Mouse (Mus musculus): Measurements from ENCODE around the gene Chic2. TPM values are rescaled to one million over a fixed set of nuclear protein-coding genes. Genes with fewer than 3 reads are reported as not detected.
A peak's percentile ranks its signal among the peaks of the same experiment; 100 is the strongest.

Gene Chic2
- total and polyA plus RNA-seq, 3 experiments, result 3.7 to 19.2 (median 16.8) TPM

- WGBS, result 5% methylated on average over 27 of the region's 27 CpGs
- Histone ChIP-seq H3K4me1 (ENCODE audit: control insufficient read depth, insufficient read depth, low read length) (peaks cover 4% of the 10 kb centered on the region), H3K79me2 (replicated peaks; ENCODE audit: control insufficient read depth, insufficient read depth, low read length) (no peaks in the 10 kb centered on the region), H3K27me3 (ENCODE audit: control insufficient read depth, insufficient read depth, low read length) (peaks cover 33% of the 10 kb centered on the region), H3K36me3 (ENCODE audit: control insufficient read depth, insufficient read depth, low read length) (no peaks in the 10 kb centered on the region), H3K4me3 (peak overlapping the region; percentile 22), H3K9ac (ENCODE audit: low read depth, low read length) (no peak overlapping the region), H3K27ac (no peak overlapping the region)
- peak; percentile 13 to 45 for DNase-seq
- intact Hi-C loops (cut with DNase I), result loop anchor here (5.0 kb wide), 1 partner anchor 69 kb away; the partner anchor contains the start of gene Pdgfra
- no peak for TF ChIP-seq CTCF (IDR thresholded peaks at IDR 0.05)
- TF ChIP-seq EP300 (IDR thresholded peaks at IDR 0.05; ENCODE audit: insufficient read depth, low read depth, low read length), result no peak
- TF ChIP-seq POLR2A (IDR thresholded peaks at IDR 0.05; ENCODE audit: insufficient read depth, low read depth, low read length), result no peak
Observed at GRCm38 (mm10) chr5:75083591-75084392, 39.2 kb upstream of the Chic2 start.

GRCm38 (mm10) chr5:75083061-75083460 is 38.5 kb upstream of the Chic2 start:
- Histone ChIP-seq H3K27me3 (ENCODE audit: control insufficient read depth, insufficient read depth, low read length) (peaks cover 33% of the 10 kb centered on the region), H3K4me3 (no peak overlapping the region), H3K27ac (no peak overlapping the region), H3K36me3 (ENCODE audit: control insufficient read depth, insufficient read depth, low read length) (no peaks in the 10 kb centered on the region), H3K79me2 (replicated peaks; ENCODE audit: control insufficient read depth, insufficient read depth, low read length) (no peaks in the 10 kb centered on the region), H3K4me1 (ENCODE audit: control insufficient read depth, insufficient read depth, low read length) (peaks cover 4% of the 10 kb centered on the region), H3K9ac (ENCODE audit: low read depth, low read length) (no peak overlapping the region)
- no peak for DNase-seq
- WGBS, result 9% methylated on average over 14 of the region's 14 CpGs
- TF ChIP-seq EP300 (IDR thresholded peaks at IDR 0.05; ENCODE audit: insufficient read depth, low read depth, low read length), result no peak
- no peak for TF ChIP-seq POLR2A (IDR thresholded peaks at IDR 0.05; ENCODE audit: insufficient read depth, low read depth, low read length)
- no peak for TF ChIP-seq CTCF (IDR thresholded peaks at IDR 0.05)
- intact Hi-C loops (cut with DNase I), result loop anchor here (5.0 kb wide), 1 partner anchor 69 kb away; the partner anchor contains the start of gene Pdgfra

GRCm38 (mm10) chr5:75082439-75082838 is 37.9 kb upstream of the Chic2 start:
- H3K27ac ChIP-seq, result no peak overlapping the region
- H3K9ac ChIP-seq (ENCODE audit: low read depth, low read length), result no peak overlapping the region
- H3K4me3 ChIP-seq, result no peak overlapping the region
- H3K79me2 ChIP-seq (replicated peaks; ENCODE audit: control insufficient read depth, insufficient read depth, low read length), result no peaks in the 10 kb centered on the region
- TF ChIP-seq EP300 (IDR thresholded peaks at IDR 0.05; ENCODE audit: insufficient read depth, low read depth, low read length) (no peak), CTCF (IDR thresholded peaks at IDR 0.05) (no peak), POLR2A (IDR thresholded peaks at IDR 0.05; ENCODE audit: insufficient read depth, low read depth, low read length) (no peak)
- intact Hi-C loops (cut with DNase I), result loop anchor here (5.0 kb wide), 1 partner anchor 70 kb away; the partner anchor contains the start of gene Pdgfra
- H3K36me3 ChIP-seq (ENCODE audit: control insufficient read depth, insufficient read depth, low read length), result no peaks in the 10 kb centered on the region
- peaks cover 4% of the 10 kb centered on the region for H3K4me1 ChIP-seq (ENCODE audit: control insufficient read depth, insufficient read depth, low read length)
- WGBS, result 31% methylated on average over 6 of the region's 6 CpGs
- H3K27me3 ChIP-seq (ENCODE audit: control insufficient read depth, insufficient read depth, low read length), result peaks cover 33% of the 10 kb centered on the region
- DNase-seq, result no peak

GRCm38 (mm10) chr5:75079564-75079963 is 35.0 kb upstream of the Chic2 start:
- intact Hi-C loops (cut with DNase I), result no loop called here
- H3K27me3 ChIP-seq (ENCODE audit: control insufficient read depth, insufficient read depth, low read length), result peaks cover 35% of the 10 kb centered on the region
- no peak overlapping the region for H3K9ac ChIP-seq (ENCODE audit: low read depth, low read length)
- H3K27ac ChIP-seq, result no peak overlapping the region
- H3K36me3 ChIP-seq (ENCODE audit: control insufficient read depth, insufficient read depth, low read length), result no peaks in the 10 kb centered on the region
- DNase-seq, result no peak
- no peaks in the 10 kb centered on the region for H3K79me2 ChIP-seq (replicated peaks; ENCODE audit: control insufficient read depth, insufficient read depth, low read length)
- H3K4me1 ChIP-seq (ENCODE audit: control insufficient read depth, insufficient read depth, low read length), result peaks cover 3% of the 10 kb centered on the region; the same call in 1 of the 2 replicates
- WGBS, result 2% methylated on average over 7 of the region's 7 CpGs
- TF ChIP-seq CTCF (IDR thresholded peaks at IDR 0.05), result peak; percentile 17
- TF ChIP-seq EP300 (IDR thresholded peaks at IDR 0.05; ENCODE audit: insufficient read depth, low read depth, low read length), result no peak
- no peak overlapping the region for H3K4me3 ChIP-seq

- H3K27ac ChIP-seq, result no peak overlapping the region
- 4% methylated on average over 19 of the region's 19 CpGs for WGBS
- peaks cover 31% of the 10 kb centered on the region for H3K27me3 ChIP-seq (ENCODE audit: control insufficient read depth, insufficient read depth, low read length)
- no peak overlapping the region for H3K4me3 ChIP-seq
- no peak for DNase-seq
- H3K4me1 ChIP-seq (ENCODE audit: control insufficient read depth, insufficient read depth, low read length), result no peaks in the 10 kb centered on the region
- TF ChIP-seq POLR2A (IDR thresholded peaks at IDR 0.05; ENCODE audit: insufficient read depth, low read depth, low read length) (no peak), EP300 (IDR thresholded peaks at IDR 0.05; ENCODE audit: insufficient read depth, low read depth, low read length) (no peak), CTCF (IDR thresholded peaks at IDR 0.05) (no peak)
- intact Hi-C loops (cut with DNase I), result no loop called here
- H3K9ac ChIP-seq (ENCODE audit: low read depth, low read length), result no peak overlapping the region
- no peaks in the 10 kb centered on the region for H3K79me2 ChIP-seq (replicated peaks; ENCODE audit: control insufficient read depth, insufficient read depth, low read length)
- no peaks in the 10 kb centered on the region for H3K36me3 ChIP-seq (ENCODE audit: control insufficient read depth, insufficient read depth, low read length)
Observed at GRCm38 (mm10) chr5:75077051-75077380, 32.4 kb upstream of the Chic2 start.

GRCm38 (mm10) chr5:75076326-75077050 is 31.9 kb upstream of the Chic2 start:
- Histone ChIP-seq H3K79me2 (replicated peaks; ENCODE audit: control insufficient read depth, insufficient read depth, low read length) (no peaks in the 10 kb centered on the region), H3K4me1 (ENCODE audit: control insufficient read depth, insufficient read depth, low read length) (no peaks in the 10 kb centered on the region), H3K36me3 (ENCODE audit: control insufficient read depth, insufficient read depth, low read length) (no peaks in the 10 kb centered on the region), H3K27ac (no peak overlapping the region), H3K9ac (ENCODE audit: low read depth, low read length) (no peak overlapping the region), H3K27me3 (ENCODE audit: control insufficient read depth, insufficient read depth, low read length) (peaks cover 32% of the 10 kb centered on the region), H3K4me3 (no peak overlapping the region)
- TF ChIP-seq POLR2A (IDR thresholded peaks at IDR 0.05; ENCODE audit: insufficient read depth, low read depth, low read length) (no peak), CTCF (IDR thresholded peaks at IDR 0.05) (no peak), EP300 (IDR thresholded peaks at IDR 0.05; ENCODE audit: insufficient read depth, low read depth, low read length) (no peak)
- intact Hi-C loops (cut with DNase I), result no loop called here
- no peak for DNase-seq
- WGBS, result 4% methylated on average over 17 of the region's 17 CpGs

Measured in heart, adult 2 months (tissue).